Mouse (Mus musculus): ENCODE measurements around the gene Pnkd.

Gene Pnkd

GRCm38 (mm10) chr1:74284543-74285160 is at the start of gene Pnkd, which contains the start of gene Aamp:
TSS of gene Pnkd (plus strand) at chr1:74284930.
TSS of gene Aamp (minus strand) at chr1:74284738.
- peak; percentile 99 for DNase-seq (ENCODE audit: low spot score)

GRCm38 (mm10) chr1:74235938-74236589 is 48.7 kb upstream of the Pnkd start, which contains the start of gene Arpc2:
TSS of gene Arpc2 (plus strand) at chr1:74236084.
- DNase-seq (ENCODE audit: low spot score), result peak; percentile 98

- no peak for DNase-seq (ENCODE audit: low spot score)
Measured at GRCm38 (mm10) chr1:74236590-74237317, 48.0 kb upstream of the Pnkd start.

GRCm38 (mm10) chr1:74237671-74238070 is 47.1 kb upstream of the Pnkd start:
- DNase-seq (ENCODE audit: low spot score), result no peak

- no peak for DNase-seq (ENCODE audit: low spot score)
Measured at GRCm38 (mm10) chr1:74238136-74238535, 46.6 kb upstream of the Pnkd start.

- no peak for DNase-seq (ENCODE audit: low spot score)
Measured at GRCm38 (mm10) chr1:74239162-74239561, 45.6 kb upstream of the Pnkd start.

- no peak for DNase-seq (ENCODE audit: low spot score)
Measured at GRCm38 (mm10) chr1:74239618-74240017, 45.1 kb upstream of the Pnkd start.

GRCm38 (mm10) chr1:74240311-74240710 is 44.4 kb upstream of the Pnkd start:
- DNase-seq (ENCODE audit: low spot score), result no peak

GRCm38 (mm10) chr1:74240832-74241231 is 43.9 kb upstream of the Pnkd start:
- DNase-seq (ENCODE audit: low spot score), result no peak

GRCm38 (mm10) chr1:74245525-74245924 is 39.2 kb upstream of the Pnkd start:
- no peak for DNase-seq (ENCODE audit: low spot score)

- no peak for DNase-seq (ENCODE audit: low spot score)
Measured at GRCm38 (mm10) chr1:74248799-74249198, 35.9 kb upstream of the Pnkd start.

- DNase-seq (ENCODE audit: low spot score), result no peak
Measured at GRCm38 (mm10) chr1:74249331-74249980, 35.3 kb upstream of the Pnkd start.

- DNase-seq (ENCODE audit: low spot score), result no peak
Measured at GRCm38 (mm10) chr1:74250096-74250495, 34.6 kb upstream of the Pnkd start.

GRCm38 (mm10) chr1:74255704-74256345 is 28.9 kb upstream of the Pnkd start:
- DNase-seq (ENCODE audit: low spot score), result no peak

- DNase-seq (ENCODE audit: low spot score), result no peak
Measured at GRCm38 (mm10) chr1:74256782-74257181, 27.9 kb upstream of the Pnkd start.

GRCm38 (mm10) chr1:74262510-74262909 is 22.2 kb upstream of the Pnkd start:
- DNase-seq (ENCODE audit: low spot score), result no peak

- DNase-seq (ENCODE audit: low spot score), result no peak
Measured at GRCm38 (mm10) chr1:74268750-74269149, 16.0 kb upstream of the Pnkd start.

- no peak for DNase-seq (ENCODE audit: low spot score)
Measured at GRCm38 (mm10) chr1:74271659-74272058, 13.1 kb upstream of the Pnkd start.

- no peak for DNase-seq (ENCODE audit: low spot score)
Measured at GRCm38 (mm10) chr1:74275015-74275414, 9.7 kb upstream of the Pnkd start.

GRCm38 (mm10) chr1:74277041-74277440 is 7.7 kb upstream of the Pnkd start:
- no peak for DNase-seq (ENCODE audit: low spot score)

- no peak for DNase-seq (ENCODE audit: low spot score)
Measured at GRCm38 (mm10) chr1:74277883-74278537, 6.7 kb upstream of the Pnkd start.

Data from ovary, postnatal 36 days (tissue).